Mouse (Mus musculus) CH12.LX (cell line): ENCODE measurements at regions not wholly inside any gene's neighbourhood (a gene's known extent, or its start where the extent isn't known, plus 50 kb on each side); places are given as distances from the start of the nearest gene placed in this dataset.

Source experiments
- DNase-seq: peaks from one replicate; pipeline ENCODE4 v3.0.0-alpha.2; 2013; ENCODE audit errors: extremely low read depth
- H3K27ac ChIP-seq: 2 replicates; pipeline ENCODE4 v1.5.1; 2012; ENCODE audit warnings: low read depth, mild to moderate bottlenecking, control low read depth, moderate library complexity; ENCODE audit not compliant: insufficient read depth
- H3K27me3 ChIP-seq: replicated peaks from 2 replicates; pipeline ENCODE3; 2012; ENCODE audit warnings: inconsistent platforms
- H3K36me3 ChIP-seq, 2 experiments: replicated peaks in 1 of 2; 2 replicates each; pipeline versions ENCODE3 to v1.6.1; 2012; ENCODE audit warnings: inconsistent platforms in 1 of 2, low read length in 1 of 2, mild to moderate bottlenecking in 1 of 2, mixed read lengths in 1 of 2, moderate library complexity in 1 of 2; ENCODE audit not compliant: control insufficient read depth in 1 of 2, insufficient read depth in 1 of 2
- H3K4me1 ChIP-seq, 2 experiments: 2 replicates each; pipeline ENCODE4 v1.6.1; 2012; ENCODE audit warnings: inconsistent platforms in 1 of 2, moderate library complexity in 1 of 2; ENCODE audit not compliant: insufficient read depth in 2 of 2, control insufficient read depth in 1 of 2
- H3K4me2 ChIP-seq: 2 replicates; pipeline ENCODE4 v1.6.1; 2012; ENCODE audit warnings: low read depth, mild to moderate bottlenecking, control low read depth; ENCODE audit not compliant: poor library complexity, insufficient read depth, severe bottlenecking
- H3K4me3 ChIP-seq, 3 experiments: fragments of 150-350 bp in 1 of 3; sonication (generic) in 1 of 3; replicated peaks in 1 of 3; 2 replicates each; pipeline versions ENCODE3 to v1.5.1; 2011 to 2012; ENCODE audit warnings: low read depth in 2 of 3, low read length in 2 of 3, mild to moderate bottlenecking in 2 of 3, moderate library complexity in 2 of 3, control low read depth in 1 of 3, improper control_type of control experiment in 1 of 3, inconsistent platforms in 1 of 3, mixed read lengths in 1 of 3; ENCODE audit not compliant: poor library complexity in 1 of 3
- H3K79me2 ChIP-seq: replicated peaks from 2 replicates; pipeline ENCODE4 v1.6.1; 2012; ENCODE audit warnings: mild to moderate bottlenecking, moderate library complexity; ENCODE audit not compliant: control insufficient read depth, poor library complexity, insufficient read depth, severe bottlenecking; ENCODE audit errors: extremely low read depth
- H3K9ac ChIP-seq: 2 replicates; pipeline ENCODE4 v1.6.1; 2012; ENCODE audit warnings: low read depth, mild to moderate bottlenecking, control low read depth, moderate library complexity; ENCODE audit not compliant: insufficient read depth
- H3K9me3 ChIP-seq: replicated peaks from 2 replicates; pipeline ENCODE3; 2012; ENCODE audit warnings: low read length, inconsistent platforms, mixed read lengths
- CHD1 ChIP-seq: IDR thresholded peaks from 2 replicates; pipeline ENCODE4 v1.6.1; 2012; ENCODE audit warnings: low read depth, low read length, improper control_type of control experiment, inconsistent platforms
- CHD2 ChIP-seq: IDR thresholded peaks from 2 replicates; pipeline ENCODE4 v1.6.1; 2011; ENCODE audit warnings: low read length, improper control_type of control experiment
- CTCF ChIP-seq, 2 experiments: IDR thresholded peaks in 1 of 2; conservative IDR thresholded peaks in 1 of 2; 2 replicates each; pipeline ENCODE4 v1.5.1; 2011 to 2012; ENCODE audit warnings: low read depth in 2 of 2, low read length in 2 of 2, improper control_type of control experiment in 1 of 2, inconsistent platforms in 1 of 2, mild to moderate bottlenecking in 1 of 2, moderate library complexity in 1 of 2
- EP300 ChIP-seq: IDR thresholded peaks from 2 replicates; pipeline ENCODE4 v1.6.1; 2011; ENCODE audit warnings: low read length, improper control_type of control experiment
- ETS1 ChIP-seq: conservative IDR thresholded peaks from 2 replicates; pipeline ENCODE4 v1.6.1; 2012; ENCODE audit warnings: low read depth, mild to moderate bottlenecking, inconsistent platforms, low read length, improper control_type of control experiment, moderate library complexity
- GABPA ChIP-seq: IDR thresholded peaks from 2 replicates; pipeline ENCODE4 v1.6.1; 2012; ENCODE audit warnings: low read depth, low read length, improper control_type of control experiment, inconsistent platforms; ENCODE audit not compliant: insufficient replicate concordance
- IRF4 ChIP-seq: IDR thresholded peaks from 2 replicates; pipeline ENCODE4 v1.6.1; 2014; ENCODE audit warnings: low read depth, mild to moderate bottlenecking, inconsistent platforms, low read length, improper control_type of control experiment
- KAT2A ChIP-seq: IDR thresholded peaks from 2 replicates; pipeline ENCODE4 v1.6.1; 2012; ENCODE audit warnings: low read length, improper control_type of control experiment, inconsistent platforms; ENCODE audit not compliant: insufficient replicate concordance
- MAZ ChIP-seq: IDR thresholded peaks from 2 replicates; pipeline ENCODE4 v1.6.1; 2012; ENCODE audit warnings: low read depth, mild to moderate bottlenecking, inconsistent platforms, low read length, improper control_type of control experiment, moderate library complexity
- NELFE ChIP-seq: IDR thresholded peaks from 2 replicates; pipeline ENCODE4 v1.6.1; 2011; ENCODE audit warnings: low read depth, low read length, improper control_type of control experiment
- PAX5 ChIP-seq: IDR thresholded peaks from 2 replicates; pipeline ENCODE4 v1.6.1; 2012; ENCODE audit warnings: low read length, inconsistent platforms, mixed read lengths
- SIN3A ChIP-seq: IDR thresholded peaks from 2 replicates; pipeline ENCODE4 v1.6.1; 2012; ENCODE audit warnings: low read length, improper control_type of control experiment, inconsistent platforms
- SMC3 ChIP-seq: IDR thresholded peaks from 2 replicates; pipeline ENCODE4 v1.6.1; 2011; ENCODE audit warnings: low read depth, low read length, improper control_type of control experiment
- TCF12 ChIP-seq: IDR thresholded peaks from 2 replicates; pipeline ENCODE4 v1.6.1; 2014; ENCODE audit warnings: low read depth, mild to moderate bottlenecking, inconsistent platforms, low read length, improper control_type of control experiment
- UBTF ChIP-seq: IDR thresholded peaks from 2 replicates; pipeline ENCODE4 v1.6.1; 2012; ENCODE audit warnings: low read depth, mild to moderate bottlenecking, inconsistent platforms, low read length, improper control_type of control experiment, moderate library complexity
- ZC3H11A ChIP-seq: IDR thresholded peaks from 2 replicates; pipeline ENCODE4 v1.6.1; 2012; ENCODE audit warnings: low read depth, mild to moderate bottlenecking, inconsistent platforms, low read length, improper control_type of control experiment
- ZKSCAN1 ChIP-seq: IDR thresholded peaks from 2 replicates; pipeline ENCODE4 v1.6.1; 2012; ENCODE audit warnings: low read depth, inconsistent platforms, low read length, improper control_type of control experiment, borderline replicate concordance
- ZNF384 ChIP-seq: IDR thresholded peaks from 2 replicates; pipeline ENCODE4 v1.6.1; 2012; ENCODE audit warnings: low read depth, low read length, improper control_type of control experiment, inconsistent platforms
- dilution Hi-C: fragments of 300-500 bp; cut with MboI; formaldehyde crosslinking; loops from 2 replicates; pipeline ENCODE4 v1.14.3; 2020; ENCODE audit warnings: low sequenced_read_pairs; ENCODE audit not compliant: extremely low pct_unique_long_range_greater_than_20kb, extremely low pct_ligation_motif_present
- in situ Hi-C: fragments of 300-500 bp; cut with MboI; formaldehyde crosslinking; loops from 3 replicates; pipeline ENCODE4 v1.14.3; 2019; ENCODE audit warnings: low sequenced_read_pairs, low pct_ligation_motif_present, low pct_unique_long_range_greater_than_20kb, mixed read lengths

GRCm38 (mm10) chr5:46790536-46790935 lies 933.1 kb upstream of the Lcorl start:
- dilution Hi-C loops (no loop called here), in situ Hi-C loops (no loop called here)
- no peak for TF ChIP-seq CHD1
- TF ChIP-seq KAT2A: no peak
- TF ChIP-seq CTCF (conservative IDR thresholded peaks at IDR 0.05 in 1 of 2, IDR thresholded peaks at IDR 0.05 in 1 of 2; ENCODE audit: low read depth in 2 of 2, low read length in 2 of 2): no peak
- TF ChIP-seq NELFE: no peak
- TF ChIP-seq SMC3: no peak
- TF ChIP-seq ZNF384: no peak
- TF ChIP-seq UBTF: no peak
- no peak for TF ChIP-seq ZKSCAN1
- TF ChIP-seq EP300: no peak
- TF ChIP-seq ZC3H11A: no peak
- no peak for TF ChIP-seq PAX5
- TF ChIP-seq ETS1: no peak
- TF ChIP-seq IRF4: no peak
- TF ChIP-seq GABPA: no peak
- Histone ChIP-seq H3K4me2 (no peak overlapping the region), H3K27me3 (no peaks in the 10 kb centered on the region), H3K9ac (no peak overlapping the region), H3K4me3 (no peak overlapping the region), H3K36me3 (no peaks in the 10 kb centered on the region), H3K79me2 (no peaks in the 10 kb centered on the region), H3K4me1 (no peaks in the 10 kb centered on the region), H3K9me3 (peaks cover 31% of the 10 kb centered on the region), H3K27ac (no peak overlapping the region)
- DNase-seq: no peak

DNA sequence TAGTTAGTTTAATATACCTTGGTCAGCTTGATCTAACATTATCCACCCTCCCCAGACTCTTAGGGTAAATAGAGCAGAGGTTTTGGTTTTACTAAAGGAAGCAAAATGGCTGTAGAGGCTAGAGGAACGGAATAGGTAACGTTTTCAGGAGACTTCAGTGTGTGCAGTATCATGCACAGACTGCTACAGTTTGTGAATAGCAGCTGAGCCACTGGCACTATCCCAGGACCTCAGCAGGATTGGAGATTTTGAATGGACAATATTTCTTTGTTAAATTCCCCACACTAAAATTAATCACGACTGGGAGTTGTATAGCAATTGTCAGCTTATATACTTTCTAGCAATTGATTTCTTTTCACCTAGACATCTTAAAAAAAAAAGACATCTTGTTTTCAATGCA lies 929.7 kb upstream of the Lcorl start:
- no peaks in the 10 kb centered on the region for H3K27me3 ChIP-seq
- H3K4me2 ChIP-seq: no peak overlapping the region
- no peaks in the 10 kb centered on the region for H3K36me3 ChIP-seq
- H3K9ac ChIP-seq: no peak overlapping the region
- H3K9me3 ChIP-seq: peaks cover 38% of the 10 kb centered on the region
- no peak overlapping the region for H3K4me3 ChIP-seq
- H3K4me1 ChIP-seq: no peaks in the 10 kb centered on the region
- no peak for DNase-seq
- TF ChIP-seq TCF12 (no peak), MAZ (no peak), CHD2 (no peak), SIN3A (no peak), PAX5 (no peak)
- in situ Hi-C loops: no loop called here
- dilution Hi-C loops: no loop called here
- no peaks in the 10 kb centered on the region for H3K79me2 ChIP-seq
- no peak overlapping the region for H3K27ac ChIP-seq
